Mouse (Mus musculus): Measurements from ENCODE around the gene Tnfsf8. TPM values are rescaled to one million over a fixed set of nuclear protein-coding genes. Genes with fewer than 3 reads are reported as not detected.

Gene Tnfsf8
- under 1 TPM in 2 of 4 experiments, not detected in 2; 0.07 to 0.09 TPM for total RNA-seq (2022)

GRCm38 (mm10) chr4:63860688-63861540, at the start of gene Tnfsf8:
Gene Tnfsf8 (minus strand): TSS chr4:63861347.
- no peak for DNase-seq

DNA sequence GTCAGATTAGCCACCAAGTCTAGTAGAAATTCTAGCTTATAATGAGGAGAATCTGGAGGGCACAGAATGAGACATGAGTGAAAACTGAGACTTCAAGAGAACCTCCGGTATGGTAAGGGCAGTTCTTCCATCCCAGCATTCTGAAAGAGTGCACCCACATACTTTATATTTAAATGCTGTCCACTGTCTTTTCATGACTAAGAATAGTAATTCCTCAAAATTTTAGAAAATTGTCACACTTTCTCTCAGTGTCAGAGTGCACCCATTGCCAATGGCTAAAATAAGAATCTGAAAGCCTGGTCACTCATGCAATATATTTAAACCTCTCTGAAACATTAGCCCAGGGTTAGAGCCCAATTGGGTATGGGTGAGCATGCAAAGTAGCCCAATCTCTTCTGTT, 47.4 kb upstream of the Tnfsf8 start:
- no peak for DNase-seq

- no peak for DNase-seq
Measured at GRCm38 (mm10) chr4:63907473-63907872, 46.3 kb upstream of the Tnfsf8 start.

- DNase-seq: no peak
Measured at GRCm38 (mm10) chr4:63906050-63906449, 44.9 kb upstream of the Tnfsf8 start.

DNA sequence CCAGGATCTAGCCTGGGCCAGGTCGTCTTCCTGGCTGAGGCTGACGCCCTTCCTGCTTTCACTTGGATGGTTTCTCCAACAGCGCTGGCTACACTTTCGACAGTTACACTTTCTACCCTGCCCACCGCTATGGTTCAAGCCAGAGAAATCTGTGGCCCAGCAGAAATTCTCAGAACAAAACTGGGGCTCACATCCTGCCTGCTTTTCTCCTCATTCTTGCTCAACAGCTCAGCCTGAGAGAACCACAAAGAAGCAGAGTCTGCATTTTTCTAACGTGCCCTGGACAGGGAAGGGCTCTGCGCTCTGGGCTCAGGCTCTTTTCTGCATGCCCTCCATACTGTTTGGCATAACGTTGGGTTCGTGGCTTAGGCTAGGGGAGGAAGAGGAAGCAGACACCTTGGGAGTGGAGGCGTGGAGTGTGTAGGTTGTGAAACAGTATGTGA, 38.0 kb upstream of the Tnfsf8 start:
- no peak for DNase-seq

GRCm38 (mm10) chr4:63897152-63897551, 36.0 kb upstream of the Tnfsf8 start:
- DNase-seq: no peak

GRCm38 (mm10) chr4:63886156-63886555, 25.0 kb upstream of the Tnfsf8 start:
- no peak for DNase-seq

DNA sequence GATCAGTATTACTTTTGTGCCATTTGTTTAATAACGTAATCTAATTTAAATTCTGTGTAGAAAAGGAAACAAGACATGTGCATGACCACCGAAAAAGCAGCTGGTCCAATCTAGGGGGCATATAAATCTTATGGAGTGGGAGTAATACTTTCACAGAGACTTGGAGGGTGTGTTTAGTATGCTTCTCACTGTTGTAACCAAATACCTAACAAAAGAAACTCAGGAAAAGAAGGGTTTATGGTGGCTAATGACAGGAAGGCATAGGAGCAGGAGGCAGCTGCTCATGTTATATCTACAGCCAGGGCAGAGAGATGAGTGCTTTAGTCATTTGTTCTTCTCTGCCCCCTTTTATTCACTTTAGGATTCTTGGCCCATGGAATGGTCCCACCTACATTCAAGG, 15.6 kb upstream of the Tnfsf8 start:
- no peak for DNase-seq

- DNase-seq: no peak
Measured at GRCm38 (mm10) chr4:63875480-63875879, 14.3 kb upstream of the Tnfsf8 start.

DNA sequence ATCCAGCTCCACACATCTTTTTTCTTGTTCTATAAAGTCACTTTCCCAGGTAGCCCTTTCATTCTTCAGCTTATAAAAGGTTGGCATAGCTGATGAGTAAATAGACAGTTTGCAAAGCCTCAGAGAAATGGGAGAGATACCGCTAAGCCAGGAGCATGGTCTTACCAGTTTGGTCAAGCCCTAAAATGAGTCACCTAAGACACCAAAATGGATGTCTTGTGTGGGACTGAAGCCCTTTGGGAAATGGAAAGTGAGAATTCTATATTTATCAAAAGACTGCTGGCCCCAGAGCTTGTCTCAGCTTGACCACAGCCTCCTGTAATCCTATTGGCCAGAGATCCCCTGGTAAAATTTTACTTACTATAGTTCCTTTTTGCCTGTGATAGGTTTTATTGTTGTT, 9.5 kb upstream of the Tnfsf8 start:
- DNase-seq: no peak

GRCm38 (mm10) chr4:63868770-63869169, 7.6 kb upstream of the Tnfsf8 start:
- DNase-seq: no peak

DNA sequence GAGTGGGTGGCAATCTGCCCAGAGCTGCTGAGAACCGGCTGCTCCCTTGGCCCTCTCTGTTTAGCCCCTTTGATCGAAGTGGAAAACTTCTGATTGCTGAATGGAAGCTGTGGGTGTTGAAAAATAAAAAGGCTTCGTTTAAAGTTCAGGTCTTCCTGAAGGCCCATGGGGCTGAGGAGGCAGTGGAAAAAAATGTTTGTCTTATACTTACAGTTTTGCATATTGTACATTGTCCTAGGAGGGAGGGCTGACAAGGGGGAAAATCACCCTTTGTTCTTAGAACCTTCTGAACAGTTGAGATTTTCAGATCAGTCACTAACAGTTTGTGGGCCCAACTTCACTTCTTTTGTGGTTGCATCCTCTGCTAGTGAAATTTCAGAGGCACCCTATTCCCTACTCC, 1.8 kb upstream of the Tnfsf8 start:
- DNase-seq: no peak

DNA sequence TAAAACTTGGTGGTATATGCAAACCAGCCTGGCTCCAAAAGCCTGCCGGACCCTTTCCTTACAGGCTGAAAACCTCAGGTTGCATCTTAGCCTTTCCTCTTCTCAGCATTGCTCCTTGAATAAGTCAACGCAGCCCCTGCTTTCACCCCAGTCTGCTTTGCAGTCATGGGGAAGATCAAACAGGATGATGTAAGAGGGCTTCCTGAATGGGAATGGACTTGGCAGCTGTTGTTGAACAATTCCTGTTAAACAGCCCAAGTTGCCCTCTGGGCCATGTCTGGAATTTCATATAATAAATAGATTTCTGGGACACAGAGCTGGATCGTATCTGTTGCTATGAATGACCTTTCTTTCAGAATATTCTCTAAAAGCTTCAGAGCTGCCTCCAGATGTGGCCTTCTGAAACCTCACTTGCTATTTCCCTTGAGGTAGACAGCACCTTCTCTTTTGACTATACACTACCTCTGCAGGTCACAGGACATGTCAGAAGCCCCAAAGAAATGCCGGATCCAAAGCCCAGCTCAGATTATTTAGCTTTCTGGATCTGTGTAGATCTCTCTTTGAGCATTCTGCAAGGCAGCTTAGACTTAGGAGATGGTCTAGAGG, 1.0 kb upstream of the Tnfsf8 start:
- no peak for DNase-seq

GRCm38 (mm10) chr4:63860236-63860635, 911 bp downstream of the Tnfsf8 start:
- no peak for DNase-seq

- DNase-seq: no peak
Measured at GRCm38 (mm10) chr4:63859785-63860203, 1.4 kb downstream of the Tnfsf8 start.

GRCm38 (mm10) chr4:63858646-63859224, 2.4 kb downstream of the Tnfsf8 start:
- DNase-seq: no peak

- DNase-seq: no peak
Measured at GRCm38 (mm10) chr4:63856764-63857163, 4.4 kb downstream of the Tnfsf8 start.

GRCm38 (mm10) chr4:63853782-63854386, 7.3 kb downstream of the Tnfsf8 start:
- DNase-seq: no peak

- DNase-seq: no peak
Measured at GRCm38 (mm10) chr4:63850082-63850481, 11.1 kb downstream of the Tnfsf8 start.

GRCm38 (mm10) chr4:63846881-63847597, 14.1 kb downstream of the Tnfsf8 start:
- no peak for DNase-seq

- DNase-seq: no peak
Measured at GRCm38 (mm10) chr4:63845760-63846159, 15.4 kb downstream of the Tnfsf8 start.

GRCm38 (mm10) chr4:63843924-63844323, 17.2 kb downstream of the Tnfsf8 start:
- DNase-seq: no peak
